Mouse (Mus musculus) erythroblast, embryonic 14.5 days (primary cell): ENCODE results near the gene Tfb2m.

ENCODE experiments used
- GATA1 ChIP-seq: IDR thresholded peaks from 2 replicates; pipeline ENCODE4 v1.6.1; 2012; ENCODE audit warnings: low read length, inconsistent platforms, mixed read lengths
- TAL1 ChIP-seq: IDR thresholded peaks from 3 replicates; pipeline ENCODE4 v1.6.1; 2012; ENCODE audit warnings: low read length, inconsistent platforms, mixed read lengths

DNA sequence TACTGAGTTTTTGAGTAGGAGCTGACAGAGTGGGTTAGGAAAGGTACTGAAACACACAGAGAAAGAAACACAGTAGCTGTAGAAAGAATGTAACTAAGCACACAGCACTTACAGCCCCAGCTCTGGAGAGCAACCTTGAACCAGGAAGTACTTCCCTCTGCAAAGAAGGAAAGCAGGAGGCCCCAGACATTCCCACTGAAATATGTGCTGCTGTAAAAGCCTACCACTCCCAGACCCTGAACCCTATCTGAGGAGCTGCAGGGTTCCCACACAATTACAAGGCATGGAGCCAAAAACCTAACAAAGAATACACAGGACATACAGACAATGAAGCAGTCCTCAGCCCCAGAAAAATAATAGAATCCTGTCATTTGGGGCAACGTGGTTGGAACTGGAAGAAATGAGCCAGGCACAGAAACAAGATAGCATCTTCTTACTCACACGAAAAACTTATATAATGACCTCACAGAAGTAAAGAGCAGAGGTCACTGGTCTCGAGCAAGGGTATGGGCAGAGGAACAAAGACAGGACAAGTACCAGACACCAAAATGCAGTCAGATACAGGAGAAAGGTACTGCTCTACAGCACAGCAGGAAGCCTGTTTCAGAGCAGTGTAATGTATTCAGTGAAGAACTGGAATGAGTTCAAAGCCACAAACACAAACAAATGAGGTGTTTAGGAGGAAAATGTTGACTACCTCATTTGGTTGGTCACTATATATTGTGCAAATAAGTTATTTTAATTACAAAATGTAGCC, 60.1 kb downstream of the Tfb2m start:
- no peak for TF ChIP-seq TAL1
- no peak for TF ChIP-seq GATA1
